Mouse (Mus musculus) heart, adult 18-20 months (tissue): ENCODE measurements at regions not wholly inside any gene's neighbourhood (a gene's known extent, or its start where the extent isn't known, plus 50 kb on each side); places are given as distances from the start of the nearest gene placed in this dataset.

Experiments used
- DNase-seq, 2 experiments: peaks; one replicate each; pipeline ENCODE4 v3.0.0; 2021 to 2022; ENCODE audit warnings: mixed read lengths in 1 of 2

DNA sequence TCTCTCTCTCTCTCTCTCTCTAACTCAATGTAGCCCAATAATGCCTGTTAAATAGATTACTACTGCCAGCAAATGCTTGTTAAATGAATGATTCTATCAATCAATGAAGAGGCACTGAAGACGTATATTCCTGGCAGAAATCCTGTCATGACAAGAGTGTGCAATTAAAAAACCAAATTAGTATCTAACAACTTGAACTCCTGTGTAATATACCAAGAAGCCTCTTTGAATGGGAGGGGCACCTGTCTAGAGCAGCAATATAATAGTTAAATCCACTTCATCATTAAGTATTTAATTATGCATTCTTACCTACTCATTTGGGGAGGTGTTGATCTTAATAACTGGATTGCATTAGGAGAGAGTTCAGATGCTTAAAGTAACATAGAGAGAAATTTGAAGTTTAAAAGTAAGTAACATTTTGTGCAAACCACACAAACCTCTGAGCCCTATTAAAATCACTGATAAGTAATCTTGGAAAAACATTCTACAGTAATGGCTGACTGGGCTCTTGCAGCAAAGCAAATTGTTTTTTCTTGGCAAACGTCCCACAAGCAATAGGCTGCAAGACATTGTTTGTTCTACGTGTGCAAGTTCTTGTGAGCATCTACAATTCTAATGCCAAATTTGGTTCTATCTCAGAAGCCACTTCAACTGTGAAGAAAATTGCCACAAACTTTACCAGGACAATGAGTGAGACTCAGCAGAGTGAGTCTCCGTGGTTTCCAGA lies 719.7 kb upstream of the Cited2 start:
- DNase-seq, result no peak

- DNase-seq, result no peak
Measured at GRCm38 (mm10) chr10:17008683-17009082, 714.3 kb upstream of the Cited2 start.

DNA sequence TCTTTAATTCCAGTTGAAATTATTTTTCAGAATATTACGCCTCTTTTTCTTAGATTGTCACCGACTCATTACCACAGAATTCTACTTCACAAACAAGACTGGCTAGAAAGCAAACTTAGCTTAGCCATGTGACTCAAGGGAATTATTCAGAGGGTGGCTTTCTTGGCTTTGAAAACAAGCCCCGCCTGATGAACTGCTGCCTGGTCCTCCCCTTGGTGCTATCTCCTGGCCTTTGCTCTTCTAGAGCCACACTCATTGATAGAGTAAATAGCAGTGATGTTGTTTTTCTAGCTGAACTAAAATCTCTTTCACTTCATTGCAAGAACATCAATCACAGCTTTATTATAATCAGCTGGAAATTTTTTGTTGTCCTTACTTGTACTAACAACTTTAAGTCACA lies 713.0 kb upstream of the Cited2 start:
- no peak for DNase-seq

GRCm38 (mm10) chr10:17011876-17012275 lies 711.1 kb upstream of the Cited2 start:
- peak; percentile 28 to 29 for DNase-seq

DNA sequence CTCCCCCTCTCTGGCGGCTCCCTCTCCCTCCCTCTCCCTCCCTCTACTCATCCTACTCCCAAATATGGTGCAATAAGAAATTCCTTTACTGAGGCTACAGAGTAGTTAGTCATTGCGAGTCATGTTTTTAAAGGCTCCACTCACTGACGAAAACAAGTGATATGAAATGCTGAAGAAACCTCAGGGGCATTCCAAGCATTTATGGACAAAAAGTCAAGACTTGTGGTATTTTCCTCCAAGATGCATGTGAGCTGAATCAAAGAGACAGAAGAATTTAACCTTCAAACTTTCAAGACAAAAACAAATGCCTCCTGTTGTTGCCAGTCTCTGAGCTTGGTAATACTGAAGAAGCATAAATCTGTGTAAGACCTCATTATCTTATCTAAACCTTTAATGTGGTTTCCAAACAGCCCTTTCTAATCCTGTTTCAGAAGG lies 710.5 kb upstream of the Cited2 start:
- peak in 1 of 2 experiments; percentile 31 for DNase-seq

DNA sequence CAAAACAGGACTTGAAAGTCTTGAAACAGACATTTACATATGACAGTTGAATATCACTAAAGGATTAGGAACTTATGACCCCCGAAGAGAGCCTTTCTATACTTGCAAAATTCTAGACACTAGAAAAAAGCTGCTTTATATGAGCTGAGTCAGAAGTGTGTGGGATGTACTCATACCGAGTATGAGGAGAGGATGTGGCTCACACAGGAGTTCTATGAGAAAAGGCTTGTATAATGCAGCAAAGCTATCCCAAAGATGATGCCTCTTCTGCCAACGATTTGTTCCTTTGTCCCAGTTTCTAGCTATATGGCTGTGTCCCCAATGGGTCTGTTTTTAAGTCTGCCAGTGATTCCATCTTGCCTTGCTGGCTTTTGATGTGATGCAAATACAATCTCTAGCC lies 708.2 kb upstream of the Cited2 start:
- no peak for DNase-seq

DNA sequence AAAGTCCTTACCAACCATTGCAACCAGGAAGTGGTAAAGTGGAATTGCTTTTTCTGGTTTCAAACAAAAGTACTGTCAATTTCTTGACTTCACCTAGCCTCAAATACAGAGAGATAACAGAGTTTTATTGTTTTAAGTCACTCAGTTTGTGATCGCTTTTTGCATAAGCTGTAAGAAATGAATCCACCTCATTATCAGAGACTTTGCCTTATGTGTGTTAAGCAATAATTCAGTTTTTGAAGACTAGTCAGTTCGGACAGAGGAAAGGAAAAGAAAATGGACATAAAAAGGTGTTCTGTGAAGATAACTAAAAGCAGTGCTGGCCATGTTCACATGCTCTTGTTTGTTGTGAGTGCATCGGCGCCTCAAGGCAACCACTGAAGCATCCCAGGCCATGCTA lies 706.2 kb upstream of the Cited2 start:
- no peak for DNase-seq

DNA sequence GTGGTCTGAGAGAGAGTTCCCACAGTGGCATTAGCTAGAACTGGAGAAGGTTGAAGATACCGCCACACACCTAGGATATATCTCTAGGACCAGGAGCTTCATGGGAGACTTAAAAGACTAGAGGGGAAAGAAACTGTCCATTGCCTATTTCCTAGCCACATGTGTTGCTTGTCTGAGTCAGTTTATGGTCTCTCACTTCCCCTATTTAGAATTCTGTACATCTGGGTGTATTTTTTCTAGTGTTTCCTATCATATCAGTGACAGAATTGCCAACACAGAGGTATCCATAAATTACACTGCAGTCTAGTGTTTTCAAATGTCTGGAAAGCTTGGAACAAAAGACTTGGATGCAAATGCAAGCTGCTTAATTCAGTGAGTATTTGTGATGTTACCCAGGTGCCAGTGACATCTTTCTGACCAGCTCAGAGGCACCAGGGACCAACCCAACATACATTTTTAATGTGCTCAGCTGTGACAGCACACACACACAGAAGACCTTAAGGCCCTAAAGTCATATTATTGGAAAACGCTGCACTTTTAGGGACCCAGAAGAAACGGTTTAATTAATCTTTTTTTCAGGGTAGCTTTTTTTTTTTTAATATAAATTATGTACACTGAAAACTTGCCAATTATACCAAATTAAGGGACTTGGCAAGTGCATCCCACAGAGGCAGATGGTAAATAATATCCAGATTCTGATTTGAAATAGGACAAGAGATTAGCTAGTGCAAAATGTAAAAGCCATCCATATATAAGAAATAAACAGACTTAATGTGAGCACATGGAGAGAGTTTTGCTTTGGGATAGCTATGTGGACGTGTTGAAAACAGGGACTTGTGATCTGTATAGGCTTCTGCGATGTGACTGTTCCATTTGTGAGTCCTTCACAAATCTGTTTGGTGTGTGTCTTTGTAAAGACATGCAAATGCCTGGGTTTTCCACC lies 700.5 kb upstream of the Cited2 start:
- DNase-seq, result no peak

DNA sequence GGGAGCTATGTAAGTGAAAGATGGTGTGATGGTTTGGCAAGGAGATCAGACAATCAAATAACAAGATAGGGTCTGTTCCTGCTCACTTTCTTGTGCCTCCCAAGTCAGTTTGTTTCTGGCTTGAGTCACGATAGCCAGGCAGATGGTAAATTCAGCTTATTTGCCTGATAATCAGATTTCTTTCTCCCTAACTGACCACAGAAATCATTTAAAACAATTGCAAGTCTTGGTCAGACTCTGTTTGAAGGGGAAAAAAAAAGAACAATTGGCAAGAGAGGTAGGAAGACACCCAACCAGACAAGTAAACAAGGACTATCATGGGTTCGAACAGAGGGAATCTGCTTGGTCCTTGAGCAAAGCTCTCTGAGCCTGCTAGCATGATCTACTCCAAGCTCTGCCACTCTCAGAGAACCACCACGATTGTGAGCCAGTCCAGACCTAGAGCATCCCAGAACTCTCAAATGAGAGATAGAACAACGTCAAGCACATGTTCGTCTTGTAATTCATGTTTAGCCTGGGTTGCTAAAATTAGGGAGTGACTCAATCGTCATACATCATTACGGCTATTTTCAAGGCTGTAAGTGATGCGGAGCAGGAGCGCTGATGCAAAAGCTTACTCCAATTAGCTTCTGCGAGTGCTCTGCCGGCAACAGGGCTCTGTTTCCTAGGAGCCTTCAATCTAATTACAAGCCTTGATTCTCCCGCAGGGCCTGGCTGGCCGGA lies 699.3 kb upstream of the Cited2 start:
- DNase-seq, result peak; percentile 33 to 34

DNA sequence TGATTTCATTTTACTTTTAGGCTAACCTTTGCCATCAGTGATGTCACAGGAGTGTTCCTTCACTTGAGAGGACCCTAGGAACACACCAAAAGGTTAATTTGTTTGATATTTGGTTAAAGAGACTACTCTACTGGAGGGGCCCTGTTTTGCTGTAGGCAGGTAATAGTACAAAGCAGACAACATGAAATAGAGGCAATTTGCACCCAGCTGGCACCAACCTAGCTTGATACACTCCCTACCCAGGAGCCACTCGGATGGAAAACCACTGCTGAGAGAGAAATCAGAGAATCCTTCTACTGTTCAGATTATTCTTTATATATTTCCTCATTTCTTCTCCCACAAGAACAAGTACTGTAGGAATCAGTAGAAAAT lies 698.7 kb upstream of the Cited2 start:
- no peak for DNase-seq

GRCm38 (mm10) chr10:17034892-17035775 lies 687.9 kb upstream of the Cited2 start:
- DNase-seq, result no peak

GRCm38 (mm10) chr10:17038259-17039043 lies 684.6 kb upstream of the Cited2 start:
- DNase-seq, result peak in 1 of 2 experiments; percentile 23

GRCm38 (mm10) chr10:17042090-17042489 lies 680.9 kb upstream of the Cited2 start:
- no peak for DNase-seq

DNA sequence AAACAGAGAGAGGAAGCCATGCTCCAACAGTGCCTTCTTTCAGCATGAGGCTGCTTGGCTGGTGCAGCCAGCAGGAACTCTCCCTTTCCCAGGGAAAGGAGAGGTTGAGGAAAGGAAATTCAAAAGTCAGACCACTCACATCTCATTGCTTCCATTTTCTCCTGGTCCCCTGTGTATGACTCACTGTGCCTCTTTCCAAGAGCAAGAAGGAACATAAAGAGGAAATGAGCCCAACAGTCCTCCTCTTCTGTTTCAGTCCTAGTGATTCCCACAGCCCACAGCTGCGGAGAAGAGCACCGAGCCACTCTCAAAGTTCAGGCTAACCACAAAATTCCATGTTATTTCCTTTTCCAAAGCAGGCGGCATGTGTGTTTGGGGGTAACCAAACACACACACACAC lies 680.0 kb upstream of the Cited2 start:
- DNase-seq, result peak; percentile 21 to 31

- no peak for DNase-seq
Measured at GRCm38 (mm10) chr10:17046765-17047164, 676.3 kb upstream of the Cited2 start.

- DNase-seq, result no peak
Measured at GRCm38 (mm10) chr10:17072906-17073305, 650.1 kb upstream of the Cited2 start.

- DNase-seq, result no peak
Measured at GRCm38 (mm10) chr10:17074013-17074401, 649.0 kb upstream of the Cited2 start.

GRCm38 (mm10) chr10:17074402-17075027 lies 648.5 kb upstream of the Cited2 start:
- DNase-seq, result no peak

DNA sequence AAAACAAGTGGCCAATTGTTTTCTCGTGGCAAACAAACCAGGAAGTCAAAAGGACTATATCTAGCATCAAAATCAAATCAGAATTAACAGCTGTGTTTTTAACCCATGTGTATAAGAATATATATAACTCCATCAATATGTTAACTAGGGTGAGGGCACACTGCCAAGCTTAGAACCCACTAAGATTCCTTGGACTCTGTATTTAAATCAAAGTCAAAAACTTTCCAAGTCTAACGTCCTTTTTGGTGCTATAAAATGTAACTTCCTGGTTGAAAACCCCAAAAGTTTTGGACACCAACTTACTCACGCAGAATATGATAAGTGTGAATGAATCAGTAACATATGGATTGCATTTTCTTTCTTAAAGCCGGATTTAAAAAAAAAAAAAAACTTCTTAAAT lies 647.9 kb upstream of the Cited2 start:
- no peak for DNase-seq

GRCm38 (mm10) chr10:17075576-17075975 lies 647.4 kb upstream of the Cited2 start:
- DNase-seq, result peak; percentile 5 to 6
